Comparison of ENCODE assay signal across 8 mouse cellular contexts in the genomic region with DNA sequence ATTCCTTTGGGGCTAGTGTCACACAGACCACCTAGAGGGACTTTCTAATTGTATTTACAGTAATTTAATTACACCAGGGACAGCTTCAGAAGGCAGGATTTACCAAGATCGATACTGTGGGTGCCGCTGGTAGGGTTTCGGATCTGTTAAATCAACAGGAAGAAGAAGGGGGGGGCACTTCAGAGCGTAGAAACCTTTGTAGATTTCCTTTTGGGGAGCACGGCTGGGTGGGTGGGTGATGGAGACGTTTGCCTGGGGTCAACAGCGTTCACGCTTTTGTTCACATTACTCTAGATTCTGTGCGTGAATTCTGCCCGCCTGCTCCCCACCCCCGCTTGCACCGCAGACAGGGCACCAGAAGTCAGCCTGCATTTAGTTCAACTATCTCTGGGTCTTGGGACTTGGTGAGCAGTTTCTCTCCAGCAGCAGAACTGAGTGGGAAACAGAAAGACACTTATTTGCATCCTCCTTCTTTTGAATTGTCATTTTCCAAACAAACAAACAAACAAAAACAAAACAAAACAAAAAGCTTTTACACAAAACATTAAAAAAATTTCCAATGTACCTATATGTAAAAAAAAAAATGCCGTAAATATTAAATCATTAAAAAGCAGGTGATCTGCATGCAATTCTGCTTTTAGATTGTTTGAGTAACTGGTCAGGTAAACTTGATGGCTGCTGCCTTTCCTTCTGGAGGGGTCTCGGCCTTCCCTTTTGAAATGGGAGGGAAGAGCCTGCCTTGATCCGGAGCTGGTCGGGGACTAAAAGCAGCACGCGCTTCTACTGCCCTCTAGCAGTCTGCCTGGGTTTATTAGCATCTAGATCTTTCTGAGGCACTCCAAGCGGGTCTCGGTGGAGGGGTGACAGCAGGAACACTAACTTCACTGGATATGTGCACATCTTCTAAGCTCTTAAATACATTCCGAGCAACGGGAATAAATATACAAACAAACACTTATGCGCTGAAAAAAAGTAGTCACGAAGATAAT. TPM values are rescaled to one million over a fixed set of nuclear protein-coding genes. Genes with fewer than 3 reads are reported as not detected.
DNase-seq lines count a peak whose midpoint lies in the region; ATAC-seq and TF ChIP-seq lines count a peak whose summit lies in the region.

No protein-coding gene starts in this region.

- H3K4me3 ChIP-seq in forebrain, postnatal 0 days (ENCODE audit: low read depth, low read length) = no peak overlapping the region
- H3K4me3 ChIP-seq in hindbrain, embryonic 13.5 days = 0 out of 2 replicates have a peak overlapping the region, but pooled peaks have one; percentile 4

- 9% methylated on average over 24 of the region's 24 CpGs for WGBS in forebrain, postnatal 0 days
- whole genome bisulfite sequencing in hindbrain, embryonic 13.5 days = 9% methylated on average over 24 of the region's 24 CpGs

- peak; percentile 87 for TF ChIP-seq CTCF in forebrain, postnatal 0 days (IDR thresholded peaks at IDR 0.05; ENCODE audit: low read depth)

- DNase-seq in ovary, postnatal 36 days (ENCODE audit: low spot score) = peak; percentile 38
- no peak for DNase-seq in ovary, adult 18-20 months (ENCODE audit: low spot score)
- peak; percentile 16 for DNase-seq in cerebellum, adult 8-10 months
- peak; percentile 79 for DNase-seq in forebrain, postnatal 0 days
- DNase-seq in layer of hippocampus, postnatal 36 days = peak; percentile 24 to 26
- DNase-seq in right cerebral cortex, postnatal 4 days = peak; percentile 44

- peak overlapping the region; percentile 31 for H3K4me2 ChIP-seq in forebrain, postnatal 0 days (ENCODE audit: low read depth)
- H3K4me2 ChIP-seq in hindbrain, embryonic 13.5 days = peak overlapping the region; percentile 43

- no peak overlapping the region for H3K9ac ChIP-seq in forebrain, postnatal 0 days
- peak overlapping the region; percentile 10; the same call in 1 of the 2 replicates for H3K9ac ChIP-seq in hindbrain, embryonic 13.5 days

- H3K9me3 ChIP-seq in forebrain, postnatal 0 days (ENCODE audit: low read length) = no peaks in the 10 kb centered on the region
- H3K9me3 ChIP-seq in hindbrain, embryonic 13.5 days = no peaks in the 10 kb centered on the region

- peak; percentile 82 for ATAC-seq in forebrain, postnatal 0 days
- 0 out of 2 replicates have a peak, but pooled peaks have one; percentile 3 for ATAC-seq in hindbrain, embryonic 13.5 days (ENCODE audit: low FRiP score)
- peak; percentile 62 for ATAC-seq in megakaryocyte, adult 5-6 weeks (ENCODE audit: poor library complexity, severe bottlenecking)

- H3K36me3 ChIP-seq in forebrain, postnatal 0 days (ENCODE audit: insufficient read depth) = no peaks in the 10 kb centered on the region
- no peaks in the 10 kb centered on the region for H3K36me3 ChIP-seq in hindbrain, embryonic 13.5 days

- no peaks in the 10 kb centered on the region for H3K4me1 ChIP-seq in forebrain, postnatal 0 days (ENCODE audit: insufficient read depth)
- peaks cover 11% of the 10 kb centered on the region for H3K4me1 ChIP-seq in hindbrain, embryonic 13.5 days (replicated peaks)

- no peak overlapping the region for H3K27ac ChIP-seq in forebrain, postnatal 0 days (ENCODE audit: low read depth, low read length)
- H3K27ac ChIP-seq in hindbrain, embryonic 13.5 days = no peak overlapping the region

- peaks cover 13% of the 10 kb centered on the region; the same call in 1 of the 2 replicates for H3K27me3 ChIP-seq in forebrain, postnatal 0 days (ENCODE audit: insufficient read depth, low read length)
- H3K27me3 ChIP-seq in hindbrain, embryonic 13.5 days = peaks cover 50% of the 10 kb centered on the region

RNA-seq across cellular contexts. Expression of gene Fhl4, which starts 57.3 kb away (rescaled TPM):
- 1.8 and 2.3 TPM in 2 replicates for total RNA-seq in forebrain, postnatal 0 days (2014; rRNA removed)
- 2.4 and 3.0 TPM in 2 replicates for polyA plus RNA-seq in forebrain, postnatal 0 days (2015; fragmentation: Nextera tagmentation; extraction: Ambion mirVana)
- polyA plus RNA-seq in hindbrain, embryonic 13.5 days (2015; fragmentation: Nextera tagmentation; extraction: Ambion mirVana) = 1.7 and 2.5 TPM in 2 replicates
- 1 to 10 TPM; 1.0 to 1.5 TPM for total RNA-seq in layer of hippocampus, postnatal 36 days (2021)
- total RNA-seq in megakaryocyte, adult 5-6 weeks (2015) = 0.09 TPM in 1 of 2 replicates, not detected in the other
- total RNA-seq in megakaryocyte, adult 5-6 weeks (2017) = 0.57 TPM in 1 of 2 replicates, not detected in the other

RNA-seq across cellular contexts. Expression of gene Tmem263, which starts 57.4 kb away (rescaled TPM):
- 29.9 and 31.5 TPM in 2 replicates for total RNA-seq in forebrain, postnatal 0 days (2014; rRNA removed)
- polyA plus RNA-seq in forebrain, postnatal 0 days (2015; fragmentation: Nextera tagmentation; extraction: Ambion mirVana) = 35.9 and 48.4 TPM in 2 replicates
- polyA plus RNA-seq in hindbrain, embryonic 13.5 days (2015; fragmentation: Nextera tagmentation; extraction: Ambion mirVana) = 58.7 and 60.3 TPM in 2 replicates
- 10 to 100 TPM; 28.9 to 32.8 TPM for total RNA-seq in layer of hippocampus, postnatal 36 days (2021)
- 11.8 and 14.0 TPM in 2 replicates for total RNA-seq in megakaryocyte, adult 5-6 weeks (2015)
- total RNA-seq in megakaryocyte, adult 5-6 weeks (2017) = 13.0 and 14.5 TPM in 2 replicates

Comparison
In these comparisons a context has a peak if more than half of its experiments do, and no peak if none do; other contexts are left out.
1. ATAC-seq: peak in every context shown above with its lines; median percentile 82 in forebrain, postnatal 0 days; 62 in megakaryocyte, adult 5-6 weeks; 3 in hindbrain, embryonic 13.5 days.